Mouse (Mus musculus) spleen, adult 12 weeks (tissue): ENCODE data around the gene Gm4881.

Experiments used
- DNase-seq: peaks from one replicate; pipeline ENCODE4 v3.0.0; 2022; ENCODE audit warnings: low spot score

Gene Gm4881

GRCm38 (mm10) chr7:24953966-24954365, 9.7 kb upstream of the Gm4881 start:
- no peak for DNase-seq

GRCm38 (mm10) chr7:24949958-24950623, 5.8 kb upstream of the Gm4881 start:
- peak; percentile 58 for DNase-seq

GRCm38 (mm10) chr7:24948774-24949173, 4.5 kb upstream of the Gm4881 start:
- DNase-seq = no peak

- no peak for DNase-seq
Observed at GRCm38 (mm10) chr7:24947316-24948048, 3.2 kb upstream of the Gm4881 start.

GRCm38 (mm10) chr7:24943641-24944040, 653 bp downstream of the Gm4881 start:
- no peak for DNase-seq

GRCm38 (mm10) chr7:24931651-24932050, 12.6 kb downstream of the Gm4881 start:
- no peak for DNase-seq

GRCm38 (mm10) chr7:24930475-24930874, 13.8 kb downstream of the Gm4881 start:
- no peak for DNase-seq

- DNase-seq = no peak
Observed at GRCm38 (mm10) chr7:24919728-24920127, 24.6 kb downstream of the Gm4881 start.

GRCm38 (mm10) chr7:24918763-24919323, 25.5 kb downstream of the Gm4881 start:
- no peak for DNase-seq

- no peak for DNase-seq
Observed at GRCm38 (mm10) chr7:24912480-24912879, 31.8 kb downstream of the Gm4881 start.

- DNase-seq = peak; percentile 32
Observed at GRCm38 (mm10) chr7:24907211-24907748, 37.0 kb downstream of the Gm4881 start.

- DNase-seq = no peak
Observed at GRCm38 (mm10) chr7:24906551-24906950, 37.7 kb downstream of the Gm4881 start.

GRCm38 (mm10) chr7:24904936-24905335, 39.4 kb downstream of the Gm4881 start:
- peak; percentile 66 for DNase-seq

GRCm38 (mm10) chr7:24904070-24904483, 40.2 kb downstream of the Gm4881 start:
- DNase-seq = peak; percentile 93

- DNase-seq = no peak
Observed at GRCm38 (mm10) chr7:24903444-24903825, 40.9 kb downstream of the Gm4881 start.

GRCm38 (mm10) chr7:24902630-24903443, 41.5 kb downstream of the Gm4881 start, which contains the start of gene Arhgef1:
TSS of gene Arhgef1 (plus strand) at chr7:24902912.
- peak; percentile 69 for DNase-seq

- DNase-seq = peak; percentile 13
Observed at GRCm38 (mm10) chr7:24902264-24902629, 42.0 kb downstream of the Gm4881 start.

GRCm38 (mm10) chr7:24901842-24902241, 42.5 kb downstream of the Gm4881 start:
- DNase-seq = peak; percentile 25

- DNase-seq = no peak
Observed at GRCm38 (mm10) chr7:24901114-24901513, 43.2 kb downstream of the Gm4881 start.

- DNase-seq = no peak
Observed at GRCm38 (mm10) chr7:24897959-24898358, 46.3 kb downstream of the Gm4881 start.

- peak; percentile 57 for DNase-seq
Observed at GRCm38 (mm10) chr7:24897224-24897623, 47.1 kb downstream of the Gm4881 start, which contains the start of gene Cd79a. TSS of gene Cd79a (plus strand) at chr7:24897381.

GRCm38 (mm10) chr7:24896269-24896668, 48.0 kb downstream of the Gm4881 start:
- no peak for DNase-seq
